Mouse (Mus musculus) liver, adult (tissue): Measurements from ENCODE around the gene Auts2.

Experiments
- GATA4 ChIP-seq: IDR thresholded peaks from 2 replicates; pipeline ENCODE4 v1.6.1; 2014; ENCODE audit warnings: mild to moderate bottlenecking, low read length; ENCODE audit not compliant: insufficient replicate concordance

Auts2 gene

GRCm38 (mm10) chr5:132509464-132509885, 33.7 kb downstream of the Auts2 start:
- no peak for TF ChIP-seq GATA4

GRCm38 (mm10) chr5:132504893-132505292, 38.3 kb downstream of the Auts2 start:
- no peak for TF ChIP-seq GATA4

DNA sequence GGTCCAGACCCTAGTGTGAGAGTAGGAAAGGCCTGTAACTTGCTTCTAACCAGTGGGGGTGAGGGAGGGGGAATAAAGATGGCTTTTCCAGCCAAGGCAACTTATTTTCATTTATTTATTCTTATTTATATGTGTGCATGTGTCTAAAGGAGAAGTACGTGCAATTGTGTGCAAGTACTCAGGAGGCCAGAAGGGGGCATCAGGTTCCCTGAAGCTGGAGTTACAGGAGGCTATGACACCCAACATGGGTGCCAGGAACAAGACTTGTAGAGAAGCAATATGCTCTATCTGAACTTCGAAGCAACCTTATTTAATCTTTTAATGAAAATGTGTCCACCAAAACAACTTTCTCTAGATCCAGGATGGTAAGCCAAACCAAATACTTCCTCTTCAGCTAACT, 39.7 kb downstream of the Auts2 start:
- TF ChIP-seq GATA4, result no peak

DNA sequence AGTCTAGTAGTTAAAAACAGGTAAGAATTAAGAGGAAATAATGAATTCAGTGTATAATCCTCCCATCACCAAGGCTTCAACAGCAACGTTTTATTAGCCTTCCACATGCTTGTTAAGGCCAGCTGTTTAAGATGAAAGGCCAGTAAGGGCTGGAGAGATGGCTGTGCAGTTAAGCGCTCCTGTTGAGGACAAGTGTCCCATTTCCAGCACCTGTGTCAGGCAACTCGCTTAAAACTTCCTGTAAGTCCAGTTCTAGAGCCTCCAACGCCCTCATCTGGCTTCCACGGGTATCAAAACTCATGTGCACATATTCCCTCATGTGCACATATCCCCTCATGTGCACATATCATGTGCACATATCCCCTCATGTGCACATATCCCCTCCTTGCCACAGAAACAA, 41.1 kb downstream of the Auts2 start:
- TF ChIP-seq GATA4, result no peak

DNA sequence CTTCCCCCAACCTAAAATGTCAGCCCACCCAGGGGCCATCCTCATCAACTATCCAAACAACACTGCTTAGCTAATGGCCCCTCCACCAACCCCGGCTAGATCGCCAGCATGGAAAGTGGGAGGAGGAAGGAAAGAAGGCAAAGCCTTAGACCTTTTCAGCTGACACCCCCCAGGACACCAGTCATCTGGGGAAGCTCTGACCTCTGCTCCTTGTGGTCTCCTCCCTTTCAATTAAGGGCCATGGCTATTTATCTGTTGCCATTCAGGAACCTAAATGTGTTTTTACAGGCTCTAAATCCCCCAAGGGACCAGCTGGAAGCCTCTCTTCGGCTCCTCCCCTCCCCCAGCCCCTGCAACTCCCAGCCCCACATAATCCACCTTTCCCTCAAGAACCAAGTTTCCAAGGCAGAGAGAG, 42.3 kb downstream of the Auts2 start:
- no peak for TF ChIP-seq GATA4

DNA sequence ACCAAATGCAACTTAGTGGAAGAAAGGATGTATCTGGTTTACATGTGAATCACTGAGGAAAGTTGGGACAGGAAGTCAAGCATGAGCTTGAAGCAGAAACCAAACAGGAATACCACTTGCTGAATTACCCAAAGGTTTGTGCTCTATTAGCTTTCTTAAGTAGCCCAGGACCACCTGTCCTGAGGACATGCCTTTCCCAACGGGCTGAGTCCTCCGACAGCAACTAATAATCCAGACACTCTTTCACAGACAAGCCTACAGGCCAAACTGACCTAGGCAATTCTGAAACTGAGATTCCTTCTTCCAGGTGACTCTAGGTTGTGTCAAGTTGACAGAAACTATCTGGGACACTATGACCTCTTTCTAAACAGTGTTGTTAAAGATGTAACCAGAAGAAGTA, 44.2 kb downstream of the Auts2 start:
- TF ChIP-seq GATA4, result no peak

DNA sequence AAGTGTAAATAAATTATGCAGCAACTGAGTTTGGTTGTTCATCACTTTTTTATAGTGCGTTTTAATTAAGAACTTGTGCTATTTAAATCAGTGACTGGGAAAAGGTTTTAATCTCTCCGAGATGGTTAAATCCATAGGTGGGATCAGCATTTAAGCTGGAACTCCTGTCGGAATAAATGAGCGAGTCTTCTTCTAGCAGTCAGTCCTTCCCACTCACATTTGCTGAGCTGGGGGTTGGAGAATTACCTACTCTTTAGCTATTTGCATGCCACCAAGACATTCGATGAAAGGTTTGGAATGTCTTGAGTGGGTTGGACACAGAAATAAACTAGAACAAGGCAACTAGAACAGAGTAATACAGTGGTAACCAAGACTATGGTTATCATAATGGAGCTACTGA, 45.1 kb downstream of the Auts2 start:
- TF ChIP-seq GATA4, result no peak

DNA sequence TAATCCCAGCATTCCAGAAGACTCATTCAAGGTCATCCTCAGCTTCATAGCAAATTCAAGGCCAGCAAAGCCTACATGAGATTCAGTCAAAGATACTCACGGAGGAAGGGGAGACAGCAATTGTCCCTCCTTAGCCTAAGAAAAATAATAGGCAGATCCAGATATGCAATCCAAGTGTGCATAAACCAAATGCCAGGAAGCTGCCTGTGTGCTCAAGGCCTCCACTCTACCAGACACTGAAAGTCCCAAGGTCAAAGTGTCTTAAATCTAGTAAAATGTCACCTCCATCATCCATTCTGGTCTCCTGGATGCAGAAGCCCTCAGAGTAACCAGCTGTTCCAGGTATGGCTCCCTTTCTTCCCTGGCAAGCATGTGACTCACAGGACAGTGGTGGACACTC, 50.4 kb downstream of the Auts2 start:
- TF ChIP-seq GATA4, result no peak

DNA sequence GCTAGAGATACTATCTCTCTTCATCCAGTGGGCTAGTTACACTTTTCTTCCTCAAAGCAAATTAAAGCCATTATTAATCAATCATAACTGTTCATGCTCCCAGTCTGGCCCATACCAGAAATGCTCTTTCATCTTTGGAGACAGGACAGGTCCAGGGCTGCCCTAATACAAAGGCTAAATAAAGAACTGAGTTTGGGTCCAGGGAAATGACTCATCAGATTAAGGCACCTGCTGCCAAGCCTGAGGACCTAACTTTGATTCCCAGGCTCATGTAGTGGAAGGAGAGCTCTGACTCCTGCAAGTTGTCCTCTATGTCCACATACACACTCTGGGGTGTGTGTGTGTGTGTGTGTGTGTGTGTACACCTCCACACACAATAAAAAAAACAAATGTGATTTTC, 51.1 kb downstream of the Auts2 start:
- no peak for TF ChIP-seq GATA4

GRCm38 (mm10) chr5:132491508-132491907, 51.6 kb downstream of the Auts2 start:
- TF ChIP-seq GATA4, result no peak

DNA sequence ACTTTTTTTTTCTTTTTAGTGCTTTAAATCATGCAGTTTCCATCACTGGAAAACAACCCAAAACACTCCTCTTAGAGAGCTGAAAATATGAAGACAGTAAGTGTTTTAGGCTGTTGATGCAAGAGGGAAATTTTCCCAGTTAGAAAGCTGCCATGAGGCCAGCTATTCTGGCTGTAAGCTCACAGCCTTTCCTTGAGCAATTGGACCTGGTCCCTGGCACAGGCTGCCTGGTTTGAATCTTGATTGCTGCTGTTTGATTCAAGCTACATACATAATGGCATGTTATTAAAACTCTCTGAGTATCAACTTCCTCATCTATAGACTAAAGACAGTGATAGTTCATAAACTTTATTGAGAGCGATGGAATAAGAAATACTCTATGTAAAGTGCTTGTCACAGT, 52.8 kb downstream of the Auts2 start:
- TF ChIP-seq GATA4, result no peak

DNA sequence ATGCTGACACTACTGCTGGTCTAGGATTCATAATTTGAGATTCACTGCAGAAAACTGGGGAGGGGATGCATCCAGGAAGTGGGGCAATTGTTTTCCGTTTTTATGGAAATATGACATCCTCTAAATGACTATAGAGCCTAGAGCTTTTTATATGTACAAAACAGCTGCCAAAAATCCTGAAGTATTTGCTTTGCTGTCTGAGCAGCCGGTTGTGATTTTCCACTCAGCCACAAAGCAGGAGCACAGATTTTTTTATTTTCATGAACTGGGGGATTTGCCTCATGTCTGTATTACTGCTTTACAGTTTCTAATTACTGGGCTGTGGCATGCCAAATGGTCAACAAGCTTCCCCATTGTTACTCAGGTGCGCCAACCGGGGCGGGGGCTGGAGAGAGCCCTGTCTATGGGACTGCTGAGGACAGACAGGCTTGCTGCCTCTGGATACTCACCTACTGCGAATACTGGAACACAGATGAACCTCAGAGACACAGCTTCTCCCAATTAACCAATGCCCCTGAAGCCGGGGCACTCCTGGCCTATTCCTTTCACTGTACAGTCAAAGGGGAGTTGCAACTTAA, 53.3 kb downstream of the Auts2 start:
- no peak for TF ChIP-seq GATA4

DNA sequence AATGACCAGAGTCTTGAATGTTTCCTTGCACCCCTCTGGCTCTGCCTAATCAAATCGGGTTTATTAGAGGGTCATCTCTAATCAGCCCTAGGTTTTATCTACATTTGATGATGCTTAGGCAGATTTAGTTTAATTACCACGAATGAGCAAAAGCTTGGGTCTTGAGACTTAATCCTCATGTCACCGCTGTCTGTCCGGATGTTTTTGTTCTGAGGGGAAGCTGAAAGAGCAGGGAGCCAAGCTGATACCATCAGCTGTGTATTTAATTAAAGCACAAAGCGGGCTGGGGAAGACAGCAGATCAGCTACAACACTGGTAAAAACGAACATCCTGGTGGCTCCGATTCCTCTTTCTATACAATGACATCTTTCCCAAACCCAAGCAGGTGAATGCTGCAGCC, 56.3 kb downstream of the Auts2 start:
- peak; percentile 37; the same call in 1 of the 2 replicates for TF ChIP-seq GATA4

DNA sequence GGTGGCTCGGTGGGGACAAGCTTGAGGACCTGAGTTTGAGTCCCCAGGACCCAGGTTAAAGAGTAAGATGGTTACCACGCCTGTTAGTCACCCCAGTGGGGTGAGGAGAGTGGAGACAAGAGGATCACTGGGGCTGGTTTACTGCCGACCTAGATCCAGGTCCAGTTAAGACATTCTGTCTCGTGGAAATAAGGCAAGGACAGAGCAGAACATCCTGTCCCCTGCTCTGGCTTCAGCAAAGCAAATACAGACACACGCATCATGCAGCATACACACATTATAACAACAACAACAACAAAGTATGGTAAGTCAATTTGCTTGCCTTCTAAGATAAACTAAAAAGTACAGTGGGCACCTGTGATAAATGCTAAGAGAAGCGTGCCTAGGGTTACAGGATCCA, 57.1 kb downstream of the Auts2 start:
- no peak for TF ChIP-seq GATA4

DNA sequence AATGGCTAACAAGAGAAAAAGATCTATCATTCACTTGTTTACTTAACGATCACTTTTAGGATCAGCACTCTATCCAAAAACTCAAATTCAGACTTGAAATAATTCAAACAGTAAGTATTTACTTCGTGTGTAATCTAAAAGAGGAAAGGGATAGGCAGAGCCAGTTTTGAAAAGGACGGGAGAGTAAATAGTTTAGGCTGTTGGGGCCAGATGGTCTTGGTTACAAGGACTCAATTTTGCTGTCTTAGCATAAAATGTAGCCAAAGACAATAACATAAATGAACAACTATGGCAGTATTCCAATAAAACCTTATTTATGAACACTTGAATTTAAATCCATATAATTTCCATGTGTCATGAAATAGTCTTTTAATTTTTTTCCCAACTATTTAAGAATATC, 57.7 kb downstream of the Auts2 start:
- no peak for TF ChIP-seq GATA4

DNA sequence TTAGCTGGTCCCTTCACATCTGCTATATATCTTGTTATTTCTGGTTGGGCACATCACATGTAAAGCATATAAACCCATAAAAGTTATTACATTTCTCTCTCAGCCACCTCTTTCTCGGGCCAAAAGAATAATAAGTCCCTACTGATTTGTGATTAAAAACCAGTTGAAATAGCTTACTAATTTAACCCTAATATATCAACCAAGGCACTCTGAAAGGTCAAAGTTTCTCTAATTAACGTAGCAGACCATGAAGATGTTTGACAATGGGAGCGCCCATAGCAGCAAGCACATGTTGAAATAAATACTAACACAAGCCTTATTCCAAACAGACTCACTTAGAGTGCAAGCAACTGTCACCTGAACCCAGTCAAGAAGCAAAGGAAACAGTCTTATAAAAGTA, 61.7 kb downstream of the Auts2 start:
- no peak for TF ChIP-seq GATA4

- TF ChIP-seq GATA4, result no peak
Measured at GRCm38 (mm10) chr5:132480461-132480860, 62.7 kb downstream of the Auts2 start.
